Mouse (Mus musculus): ENCODE data around the gene Shq1.
A peak's percentile ranks its signal among the peaks of the same experiment; 100 is the strongest.

Shq1 gene

GRCm38 (mm10) chr6:100670880-100671344 lies at the start of gene Shq1:
Gene Shq1 (minus strand): TSS chr6:100671157.
- peak; percentile 46 for DNase-seq (ENCODE audit: low spot score)

GRCm38 (mm10) chr6:100720098-100720501 lies 49.1 kb upstream of the Shq1 start:
- DNase-seq (ENCODE audit: low spot score), result no peak

DNA sequence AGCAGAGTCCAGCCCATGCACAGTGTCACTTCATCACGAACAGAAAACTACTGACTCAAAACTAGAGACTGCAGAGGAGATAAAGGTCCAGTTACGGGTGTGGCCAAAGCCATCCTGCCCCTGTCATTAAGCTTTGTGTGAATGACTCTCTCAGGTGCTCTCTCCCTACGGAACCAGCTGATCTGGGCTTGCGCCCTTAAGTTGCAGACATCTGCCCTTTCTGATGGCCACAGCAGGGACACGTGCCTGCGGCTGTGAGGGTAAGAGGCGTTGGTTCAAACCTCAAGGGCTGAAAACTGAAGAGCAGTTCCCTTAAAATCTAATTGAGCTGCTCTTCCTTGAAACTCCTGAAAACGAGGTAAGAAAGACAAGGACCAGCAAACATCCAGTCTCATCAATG lies 45.9 kb upstream of the Shq1 start:
- DNase-seq (ENCODE audit: low spot score), result no peak

GRCm38 (mm10) chr6:100716152-100716551 lies 45.2 kb upstream of the Shq1 start:
- DNase-seq (ENCODE audit: low spot score), result no peak

DNA sequence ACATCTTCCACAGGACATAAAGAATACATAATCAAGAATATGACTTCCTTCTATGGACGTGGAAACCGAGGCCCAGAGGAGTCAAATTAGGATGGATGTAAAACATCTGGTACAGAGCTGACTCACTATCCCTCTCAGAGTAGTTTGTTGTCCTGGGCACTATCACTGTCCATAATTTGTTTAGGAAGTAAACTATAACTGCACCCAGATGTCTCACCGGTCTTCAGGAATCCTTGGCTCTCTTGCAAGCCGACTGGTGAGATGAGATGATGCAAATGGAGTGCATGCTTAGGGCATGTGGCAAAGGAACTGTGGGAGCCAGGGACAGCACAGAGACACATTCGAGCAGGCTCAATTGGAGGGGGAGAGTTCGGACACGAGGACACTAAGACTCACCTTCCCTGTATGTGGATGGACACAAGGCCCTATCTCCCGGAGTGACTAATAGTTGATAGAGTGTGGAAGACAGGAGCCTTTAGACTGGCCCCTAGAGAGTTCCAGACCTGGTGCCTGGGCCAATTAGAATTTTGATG lies 44.4 kb upstream of the Shq1 start:
- no peak for DNase-seq (ENCODE audit: low spot score)

DNA sequence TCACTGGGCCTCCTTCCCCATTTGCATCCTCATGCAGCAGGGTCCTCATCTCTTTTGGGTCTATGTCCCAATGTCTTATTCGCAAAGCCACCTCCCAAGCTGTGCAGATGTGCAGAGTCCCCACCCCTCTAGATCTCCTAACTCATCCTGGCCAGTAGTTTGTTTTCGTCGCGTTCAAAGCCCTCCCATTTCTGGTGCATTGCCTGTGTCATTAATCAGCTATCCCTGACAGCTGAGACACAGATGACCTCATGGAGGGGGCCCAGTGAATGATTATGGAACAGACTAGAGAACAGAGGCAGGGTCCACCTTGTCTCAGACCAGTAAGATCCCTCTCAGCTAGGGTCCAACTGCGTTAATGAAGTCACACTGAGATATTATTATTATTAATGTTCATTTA lies 39.9 kb upstream of the Shq1 start:
- no peak for DNase-seq (ENCODE audit: low spot score)

- DNase-seq (ENCODE audit: low spot score), result no peak
These were observed 39.2 kb upstream of the Shq1 start for GRCm38 (mm10) chr6:100710170-100710569.

DNA sequence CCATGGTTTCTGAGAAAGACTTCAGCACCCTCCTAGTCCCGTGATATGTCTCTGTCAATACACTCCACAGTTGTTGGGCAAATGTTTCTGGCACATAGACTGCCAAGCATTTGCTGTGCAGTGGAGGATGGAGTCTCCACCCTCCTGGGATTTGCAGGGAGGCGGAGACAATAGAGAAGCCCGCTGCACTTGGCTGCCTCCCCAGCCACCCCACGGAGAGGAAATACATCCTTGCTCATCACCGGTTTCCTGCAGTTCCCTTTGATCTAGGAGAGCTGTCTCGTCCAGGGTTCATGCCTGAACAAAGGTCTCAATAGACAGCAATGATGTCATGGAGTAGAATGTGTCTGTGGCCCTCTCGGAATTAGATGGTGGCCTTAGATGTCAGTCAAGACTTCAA lies 38.5 kb upstream of the Shq1 start:
- DNase-seq (ENCODE audit: low spot score), result no peak

DNA sequence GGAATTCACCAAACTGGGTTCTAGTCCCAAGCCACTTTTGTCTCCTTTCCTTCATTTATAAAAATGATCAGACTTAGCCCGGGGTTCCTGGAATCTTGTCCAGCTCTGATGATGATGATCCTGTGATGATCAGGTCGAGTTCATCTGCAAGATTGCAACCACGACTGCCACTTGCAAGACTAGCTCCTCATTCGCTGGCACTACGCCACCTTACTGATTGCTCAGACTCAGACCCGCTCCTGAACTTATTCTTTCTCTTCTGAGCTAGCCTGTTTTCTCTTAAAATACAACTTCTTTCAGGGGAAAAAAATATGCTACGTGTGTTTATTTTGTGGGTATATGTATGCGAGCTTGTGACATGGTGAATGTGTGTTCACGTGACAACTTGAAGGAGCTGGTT lies 38.0 kb upstream of the Shq1 start:
- no peak for DNase-seq (ENCODE audit: low spot score)

GRCm38 (mm10) chr6:100708248-100708647 lies 37.3 kb upstream of the Shq1 start:
- no peak for DNase-seq (ENCODE audit: low spot score)

- DNase-seq (ENCODE audit: low spot score), result no peak
These were observed 36.6 kb upstream of the Shq1 start for GRCm38 (mm10) chr6:100707557-100707956.

DNA sequence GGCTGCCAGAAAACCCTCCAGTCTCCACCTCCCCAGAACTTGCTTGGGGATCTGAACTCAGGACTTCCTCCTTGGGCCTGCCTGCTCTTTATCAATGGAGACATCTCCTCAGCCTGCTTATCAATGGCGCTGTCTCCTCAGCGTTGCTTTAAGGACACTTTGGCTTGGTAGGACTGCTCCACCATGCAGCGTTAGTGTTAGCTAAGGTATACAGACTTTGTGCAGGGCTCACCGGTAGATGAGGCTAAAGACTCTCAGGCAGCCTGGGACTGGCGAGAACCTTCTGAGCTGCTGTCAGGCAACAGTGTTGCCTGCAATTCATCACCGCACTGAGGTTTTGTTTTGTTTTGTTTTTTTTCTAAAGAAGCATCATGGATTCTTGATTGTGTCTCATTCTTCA lies 35.9 kb upstream of the Shq1 start:
- no peak for DNase-seq (ENCODE audit: low spot score)

DNA sequence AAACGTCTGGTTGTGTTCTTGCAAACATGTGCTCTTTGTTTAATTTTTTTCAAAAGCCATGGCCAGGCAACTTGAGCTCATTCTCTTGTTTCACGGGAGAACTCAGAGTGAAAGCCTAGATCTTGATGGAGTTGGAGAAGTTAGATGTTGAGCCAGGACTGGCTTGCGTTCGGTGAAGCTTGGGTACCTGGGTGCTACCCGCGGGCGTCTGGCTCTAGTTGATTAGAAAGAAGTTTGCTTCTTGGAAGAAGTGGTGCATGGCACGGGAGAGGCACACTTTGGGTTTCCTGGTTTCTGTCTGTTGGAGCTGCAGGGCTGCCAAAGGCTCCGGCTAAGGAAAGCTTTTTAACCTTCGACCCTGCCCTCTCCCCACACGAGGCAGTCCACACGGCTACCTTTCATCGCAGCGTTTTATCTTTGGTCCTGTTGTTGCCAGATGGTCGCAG lies 34.4 kb upstream of the Shq1 start:
- DNase-seq (ENCODE audit: low spot score), result no peak

GRCm38 (mm10) chr6:100704574-100705365 lies 33.8 kb upstream of the Shq1 start, which contains the start of gene Gxylt2:
Gene Gxylt2 (plus strand): TSS chr6:100704734.
- no peak for DNase-seq (ENCODE audit: low spot score)

GRCm38 (mm10) chr6:100704197-100704573 lies 33.2 kb upstream of the Shq1 start:
- no peak for DNase-seq (ENCODE audit: low spot score)

DNA sequence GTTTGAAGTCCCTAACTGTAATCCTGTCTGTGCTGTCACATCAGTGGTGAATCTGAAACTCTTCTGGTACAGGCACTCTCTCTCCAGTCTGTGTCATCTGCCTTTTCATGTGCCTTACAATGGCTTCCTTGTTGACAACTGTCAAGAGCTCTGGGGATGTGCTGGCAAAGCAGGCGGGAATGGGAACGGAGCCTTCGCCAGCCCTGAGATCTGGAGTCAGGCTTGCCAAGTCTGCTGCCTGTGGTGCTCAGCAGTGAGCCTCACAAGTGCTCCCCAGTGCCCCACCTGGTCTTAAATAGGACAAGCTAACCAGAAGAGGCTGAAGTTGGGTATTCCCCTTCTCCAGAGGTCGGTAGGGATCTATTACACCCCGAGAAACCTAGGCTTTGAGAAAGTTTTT lies 29.8 kb upstream of the Shq1 start:
- DNase-seq (ENCODE audit: low spot score), result no peak

- DNase-seq (ENCODE audit: low spot score), result no peak
These were observed 29.0 kb upstream of the Shq1 start for GRCm38 (mm10) chr6:100699986-100700385.

- DNase-seq (ENCODE audit: low spot score), result no peak
These were observed 15.4 kb upstream of the Shq1 start for GRCm38 (mm10) chr6:100686341-100686740.

DNA sequence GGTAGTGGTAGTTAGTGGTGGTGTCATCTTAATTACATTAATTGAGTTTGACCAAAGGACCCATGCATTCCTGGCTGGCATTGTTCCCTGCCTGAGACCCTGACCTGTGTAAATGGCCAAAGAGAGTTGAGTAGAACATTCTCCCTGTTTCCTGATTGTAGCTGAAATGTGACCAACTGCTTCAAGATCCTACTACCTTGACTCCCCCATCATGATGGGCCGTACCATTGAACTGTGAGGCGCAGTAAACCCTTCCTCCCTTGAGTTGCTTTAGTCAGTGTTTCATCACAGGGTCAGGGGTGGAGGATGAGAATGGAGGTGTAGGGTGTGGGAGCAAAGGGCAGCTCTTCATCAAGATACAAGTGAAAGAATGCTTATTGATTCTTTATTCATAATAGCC lies 7.7 kb upstream of the Shq1 start:
- DNase-seq (ENCODE audit: low spot score), result no peak

- DNase-seq (ENCODE audit: low spot score), result no peak
These were observed 5.5 kb upstream of the Shq1 start for GRCm38 (mm10) chr6:100676461-100676860.

GRCm38 (mm10) chr6:100674974-100675373 lies 4.0 kb upstream of the Shq1 start:
- DNase-seq (ENCODE audit: low spot score), result no peak

GRCm38 (mm10) chr6:100671401-100671800 lies 444 bp upstream of the Shq1 start:
- DNase-seq (ENCODE audit: low spot score), result no peak

DNA sequence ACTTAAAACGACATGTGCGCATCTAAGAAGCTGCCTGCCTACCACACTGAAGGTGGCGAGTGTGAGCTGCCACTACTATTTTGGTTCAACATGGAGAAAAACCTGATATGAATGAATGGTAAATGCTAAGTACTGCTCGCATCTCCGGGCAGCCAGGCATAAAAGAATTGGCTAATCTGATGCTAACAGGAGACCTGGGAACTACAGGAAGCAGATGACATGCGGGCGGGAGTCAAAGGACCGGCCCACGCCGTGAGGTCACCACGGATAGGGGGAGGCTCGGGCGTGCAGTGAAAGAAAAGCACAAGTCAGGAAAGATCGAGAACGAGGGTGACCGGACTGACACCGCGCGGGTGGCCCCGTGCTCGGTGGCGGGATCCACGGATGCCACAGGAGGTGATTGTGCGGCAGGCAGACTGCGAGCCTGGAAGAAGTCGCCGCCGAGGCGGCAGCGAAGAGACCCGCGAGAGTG lies 551 bp downstream of the Shq1 start:
- DNase-seq (ENCODE audit: low spot score), result no peak

DNA sequence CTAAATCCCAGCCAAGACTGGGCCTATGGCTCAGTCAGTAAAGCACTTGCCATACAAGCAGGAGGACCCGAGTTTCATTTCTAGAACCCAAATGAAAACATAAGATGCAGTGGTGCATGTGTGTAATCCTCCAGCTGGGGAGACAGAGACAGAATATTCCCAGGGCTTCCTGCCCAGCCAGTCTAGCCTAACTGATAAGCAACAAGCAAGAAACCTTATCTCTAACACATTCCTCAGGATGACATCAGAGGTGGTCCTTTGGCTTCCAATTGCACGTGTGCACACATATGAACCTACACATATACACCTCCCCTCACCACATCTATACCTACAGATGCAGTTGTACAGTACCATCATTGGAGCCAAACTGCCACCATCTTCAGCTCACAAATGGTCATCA lies 2.1 kb downstream of the Shq1 start:
- no peak for DNase-seq (ENCODE audit: low spot score)
